Mouse (Mus musculus): ENCODE results near the gene Pla2g7.

DNA sequence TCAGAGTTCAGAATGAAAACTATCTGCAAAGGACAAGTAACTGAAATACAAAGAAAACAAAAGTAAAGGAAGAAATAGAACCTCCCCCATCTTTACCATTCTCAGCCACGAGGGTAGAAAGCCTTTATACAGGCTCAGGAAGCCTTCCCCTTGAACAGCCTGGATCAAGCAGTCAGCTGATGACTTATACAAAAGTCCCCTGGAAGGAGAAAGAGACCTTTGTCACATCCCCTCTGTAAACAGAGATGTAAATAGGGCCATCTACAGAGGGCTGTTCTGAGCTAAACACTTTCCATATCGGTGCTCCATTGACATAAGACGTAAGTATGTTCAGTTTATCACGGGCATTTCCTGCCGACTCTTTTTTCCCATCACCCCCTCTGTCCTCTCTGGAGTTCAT, 79.0 kb downstream of the Pla2g7 start:
- TF ChIP-seq POLR2AphosphoS5 (IDR thresholded peaks at IDR 0.05; ENCODE audit: insufficient replicate concordance, low read depth, low read length): no peak
- no peak for TF ChIP-seq CTCF (IDR thresholded peaks at IDR 0.05; ENCODE audit: low read depth, low read length)
- TF ChIP-seq GATA1 (IDR thresholded peaks at IDR 0.05; ENCODE audit: borderline replicate concordance, low read length): no peak
